Mouse (Mus musculus): ENCODE data around the gene Stox2.

The Stox2 gene

DNA sequence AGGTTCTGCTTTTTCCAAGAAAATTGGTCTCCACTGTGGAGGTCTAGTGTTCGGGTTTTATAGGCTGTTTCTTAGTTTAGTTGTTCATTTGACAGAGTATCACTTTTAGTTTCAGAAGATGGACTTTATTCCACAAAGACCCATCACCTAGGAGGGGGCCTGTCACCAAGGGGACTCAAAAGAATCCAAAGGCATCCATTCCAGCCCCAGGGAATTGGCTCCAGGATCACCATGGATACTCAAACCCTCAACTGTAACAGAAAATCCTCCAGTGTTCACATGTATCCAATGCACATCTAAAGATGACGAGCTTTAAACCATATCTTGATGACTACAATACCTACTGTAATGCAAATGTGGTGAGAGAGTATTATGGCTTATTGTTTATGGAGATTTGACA, 267.4 kb downstream of the Stox2 start:
- no peak for DNase-seq

DNA sequence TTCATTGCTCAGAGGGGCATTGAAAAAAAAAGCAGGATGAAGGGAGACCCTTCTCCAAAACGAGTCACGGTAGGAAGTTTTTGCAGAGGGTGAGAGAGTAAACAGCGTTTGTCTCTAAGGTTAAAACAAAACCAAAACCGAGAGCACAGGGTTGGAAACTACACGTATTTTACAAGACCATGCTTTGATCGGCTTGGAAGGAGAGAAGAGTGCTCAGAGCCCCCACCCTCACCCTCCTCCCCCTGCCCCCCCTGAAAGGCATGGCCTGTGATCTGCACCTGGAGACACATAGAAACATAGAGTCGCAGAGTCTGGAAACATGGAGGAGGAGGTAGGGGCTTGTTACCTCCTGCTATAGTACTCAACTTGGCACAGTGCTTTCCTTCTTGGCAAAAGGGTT, 272.3 kb downstream of the Stox2 start:
- no peak for DNase-seq

DNA sequence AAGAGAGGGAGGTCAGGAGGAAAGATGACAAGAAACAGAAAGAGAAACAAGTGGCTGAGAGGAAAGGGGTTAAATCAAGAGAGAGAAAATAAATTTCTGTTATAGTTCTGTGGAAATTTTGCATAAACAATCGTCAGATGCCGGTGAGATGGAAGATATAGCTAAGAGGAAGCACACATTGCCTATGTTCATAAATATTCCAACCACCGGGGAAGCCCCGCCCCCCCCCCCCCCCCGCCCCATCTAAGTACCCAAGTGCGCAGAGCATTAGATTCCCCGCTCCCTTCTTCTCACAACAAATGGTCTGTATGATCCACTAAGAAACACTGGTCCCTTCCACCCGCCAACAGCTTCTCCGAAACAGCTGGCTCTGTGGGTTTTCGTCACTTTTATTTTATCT, 273.3 kb downstream of the Stox2 start:
- no peak for DNase-seq

DNA sequence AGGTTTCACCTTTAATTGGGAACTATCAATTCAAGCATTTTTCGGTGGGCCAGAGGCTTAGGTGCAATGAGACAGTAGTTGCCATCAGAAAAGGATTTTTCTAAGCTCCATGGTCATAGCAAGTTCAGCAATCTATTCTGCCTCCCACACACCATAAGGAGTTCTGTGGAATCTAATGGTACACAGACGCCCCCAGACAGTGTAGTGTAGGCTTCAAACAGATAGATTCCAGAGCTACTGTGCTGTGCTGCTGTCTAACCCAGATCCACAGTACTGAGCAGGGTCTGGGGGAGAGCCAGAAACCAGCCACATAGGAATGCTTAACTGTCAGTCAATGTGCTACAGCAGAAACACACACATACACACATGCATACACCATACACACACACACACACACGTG, 285.5 kb downstream of the Stox2 start:
- no peak for DNase-seq

DNA sequence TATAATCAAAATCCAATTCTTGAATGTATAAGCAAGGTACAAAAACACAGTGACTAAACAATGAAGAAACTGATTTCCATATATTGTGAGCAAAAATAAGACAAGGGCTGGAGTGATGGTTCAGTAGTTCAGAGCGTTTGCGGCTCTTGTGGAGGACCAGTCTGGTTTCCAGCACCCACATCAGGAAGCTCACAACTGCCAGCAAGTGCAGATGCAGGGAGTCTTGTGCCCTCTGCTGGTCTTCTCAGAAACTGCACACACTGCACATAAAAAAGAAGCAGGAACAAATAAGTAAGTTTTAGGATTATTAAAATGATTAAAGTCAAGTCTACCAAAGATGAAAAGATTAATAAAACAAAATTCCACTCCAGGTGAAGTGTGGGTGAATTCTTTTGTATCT, 291.6 kb downstream of the Stox2 start:
- no peak for DNase-seq

DNA sequence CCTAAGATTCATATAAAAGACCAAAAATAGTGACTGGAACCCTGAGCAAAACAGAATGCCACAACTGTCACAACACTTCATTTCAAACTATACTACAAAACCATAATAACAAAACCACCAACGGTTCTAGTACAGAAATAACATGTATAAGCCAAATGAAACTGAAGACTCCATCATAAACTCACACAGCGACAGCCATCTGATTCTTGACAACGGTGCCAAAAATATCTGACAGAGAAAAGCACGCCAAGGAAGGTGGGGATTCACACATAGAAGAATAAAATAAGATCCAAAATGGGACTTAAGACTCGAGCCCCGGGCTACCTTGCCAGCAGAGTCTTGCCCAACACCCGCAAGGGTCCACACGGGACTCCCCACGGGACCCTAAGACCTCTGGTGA, 300.9 kb downstream of the Stox2 start:
- no peak for DNase-seq

DNA sequence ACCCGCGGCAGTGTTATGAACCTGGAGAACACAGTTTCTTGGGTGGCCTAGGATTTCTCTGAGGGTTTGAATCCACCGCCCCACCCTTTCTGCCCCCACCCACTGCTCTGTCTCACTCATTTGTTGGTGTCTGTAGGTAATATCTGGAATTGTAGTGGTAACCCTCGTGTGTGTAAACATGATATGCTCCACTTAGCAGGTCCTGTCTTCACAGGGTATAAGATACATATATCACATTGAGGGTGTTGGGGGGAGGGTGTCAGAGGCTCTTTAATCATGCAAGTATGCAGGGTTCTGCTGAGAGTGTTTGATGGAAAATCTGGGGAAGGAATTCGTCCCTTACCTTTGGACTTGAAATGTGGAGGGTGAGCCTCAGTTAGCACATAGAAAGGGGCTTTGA, 310.1 kb downstream of the Stox2 start:
- no peak for DNase-seq

DNA sequence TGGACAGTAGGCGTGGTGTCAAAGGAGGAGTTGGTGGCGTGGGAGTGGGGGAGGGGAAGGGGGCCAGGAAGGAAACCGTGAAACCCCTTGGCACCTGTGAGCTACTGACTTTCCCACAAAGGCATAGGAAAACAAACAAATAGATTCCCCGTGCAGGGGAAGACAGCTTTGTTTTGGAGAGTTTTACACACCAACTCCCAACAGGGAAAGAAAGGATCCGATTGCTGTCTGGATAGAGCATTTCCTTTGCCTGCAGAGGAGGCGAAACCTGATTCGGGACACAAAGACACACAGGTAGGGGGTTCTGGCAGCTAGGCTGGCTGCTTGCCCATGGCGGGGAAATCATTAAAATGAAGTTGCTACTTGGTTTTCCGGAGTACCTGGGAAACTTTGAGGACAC, 310.6 kb downstream of the Stox2 start:
- DNase-seq = no peak

DNA sequence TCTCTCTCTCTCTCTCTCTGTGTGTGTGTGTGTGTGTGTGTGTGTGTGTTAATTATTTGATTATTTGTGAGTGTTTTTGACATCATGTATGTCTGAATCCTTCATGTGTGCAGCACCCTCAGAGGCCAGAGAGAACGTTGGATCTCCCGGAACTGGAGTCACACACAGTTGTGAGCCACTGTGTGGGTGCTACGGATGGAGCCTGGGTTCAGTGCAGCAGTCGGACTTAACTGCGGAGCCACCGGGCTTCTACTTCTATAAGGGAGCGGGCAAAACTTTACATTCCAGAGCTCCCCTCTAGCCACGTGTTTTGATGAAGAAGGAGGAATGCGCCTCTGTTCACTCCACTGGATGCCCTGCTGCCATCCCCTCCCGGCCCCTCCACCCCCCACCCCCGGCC, 311.4 kb downstream of the Stox2 start:
- no peak for DNase-seq

DNA sequence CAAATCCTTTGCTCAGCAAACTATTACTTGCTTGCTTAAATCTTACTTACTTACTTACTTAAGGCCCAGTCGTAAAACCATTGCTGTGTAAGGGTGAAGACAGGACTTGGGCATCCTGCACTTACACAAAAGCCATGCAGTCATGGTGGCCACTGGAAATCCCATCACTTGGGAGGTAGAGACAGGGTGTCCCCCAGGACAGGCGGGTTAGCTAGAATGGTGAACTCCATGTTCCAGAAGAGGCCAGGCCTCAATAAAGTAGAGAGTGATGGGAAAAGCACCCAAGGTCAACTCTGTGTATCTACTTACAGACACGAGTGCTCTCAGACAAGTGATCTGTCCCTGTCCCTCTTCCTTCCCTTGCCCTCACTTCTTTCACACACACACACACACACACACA, 312.8 kb downstream of the Stox2 start:
- no peak for DNase-seq

Measured in cerebellum, postnatal 36 days (tissue).